Mouse (Mus musculus): Measurements from ENCODE around the gene Rab24. TPM values are rescaled to one million over a fixed set of nuclear protein-coding genes. Genes with fewer than 3 reads are reported as not detected.

Rab24 gene
- polyA plus RNA-seq, 1 experiment, result 75.6 TPM

- no peak overlapping the region for H3K4me3 ChIP-seq (ENCODE audit: insufficient read depth, low read length)
- H3K4me1 ChIP-seq (ENCODE audit: control insufficient read depth, insufficient read depth, low read length), result peaks cover 30% of the 10 kb centered on the region
- TF ChIP-seq CTCF (IDR thresholded peaks at IDR 0.05; ENCODE audit: low read depth, low read length) (no peak), POLR2A (IDR thresholded peaks at IDR 0.05; ENCODE audit: borderline replicate concordance, low read depth, low read length) (no peak)
- H3K27ac ChIP-seq (ENCODE audit: insufficient read depth, low read depth, low read length), result no peak overlapping the region
Observed at GRCm38 (mm10) chr13:55314891-55315412, 6.8 kb downstream of the Rab24 start.

GRCm38 (mm10) chr13:55313051-55313450 is 8.7 kb downstream of the Rab24 start:
- no peak overlapping the region for H3K27ac ChIP-seq (ENCODE audit: insufficient read depth, low read depth, low read length)
- TF ChIP-seq POLR2A (IDR thresholded peaks at IDR 0.05; ENCODE audit: borderline replicate concordance, low read depth, low read length), result no peak
- TF ChIP-seq CTCF (IDR thresholded peaks at IDR 0.05; ENCODE audit: low read depth, low read length), result no peak
- H3K4me1 ChIP-seq (ENCODE audit: control insufficient read depth, insufficient read depth, low read length), result peaks cover 14% of the 10 kb centered on the region
- no peak overlapping the region for H3K4me3 ChIP-seq (ENCODE audit: insufficient read depth, low read length)

DNA sequence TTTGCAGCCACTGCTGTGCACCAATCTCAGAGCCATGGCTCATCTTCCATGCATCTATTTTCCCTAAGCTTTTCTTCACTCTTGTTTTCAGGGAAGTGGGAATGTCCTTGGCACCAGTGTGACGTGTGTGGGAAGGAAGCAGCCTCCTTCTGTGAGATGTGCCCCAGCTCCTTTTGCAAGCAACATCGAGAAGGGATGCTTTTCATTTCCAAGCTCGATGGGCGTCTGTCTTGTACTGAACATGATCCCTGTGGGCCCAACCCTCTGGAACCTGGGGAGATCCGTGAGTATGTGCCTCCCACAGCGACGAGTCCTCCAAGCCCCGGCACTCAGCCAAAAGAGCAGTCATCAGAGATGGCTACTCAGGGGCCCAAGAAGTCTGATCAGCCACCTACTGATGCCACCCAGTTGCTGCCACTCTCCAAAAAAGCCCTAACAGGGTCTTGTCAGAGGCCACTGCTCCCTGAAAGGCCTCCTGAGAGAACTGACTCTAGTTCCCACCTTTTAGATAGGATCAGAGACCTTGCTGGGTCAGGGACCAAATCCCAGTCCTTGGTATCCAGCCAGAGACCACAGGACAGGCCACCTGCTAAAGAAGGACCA is 9.6 kb downstream of the Rab24 start:
- H3K4me1 ChIP-seq (ENCODE audit: control insufficient read depth, insufficient read depth, low read length), result peaks cover 4% of the 10 kb centered on the region
- H3K27ac ChIP-seq (ENCODE audit: insufficient read depth, low read depth, low read length), result no peak overlapping the region
- H3K4me3 ChIP-seq (ENCODE audit: insufficient read depth, low read length), result no peak overlapping the region
- TF ChIP-seq POLR2A (IDR thresholded peaks at IDR 0.05; ENCODE audit: borderline replicate concordance, low read depth, low read length) (no peak), CTCF (IDR thresholded peaks at IDR 0.05; ENCODE audit: low read depth, low read length) (no peak)

- no peaks in the 10 kb centered on the region for H3K4me1 ChIP-seq (ENCODE audit: control insufficient read depth, insufficient read depth, low read length)
- no peak overlapping the region for H3K4me3 ChIP-seq (ENCODE audit: insufficient read depth, low read length)
- no peak for TF ChIP-seq CTCF (IDR thresholded peaks at IDR 0.05; ENCODE audit: low read depth, low read length)
- no peak overlapping the region for H3K27ac ChIP-seq (ENCODE audit: insufficient read depth, low read depth, low read length)
Observed at GRCm38 (mm10) chr13:55300913-55301312, 20.8 kb downstream of the Rab24 start.

- H3K4me3 ChIP-seq (ENCODE audit: insufficient read depth, low read length), result no peak overlapping the region
- H3K4me1 ChIP-seq (ENCODE audit: control insufficient read depth, insufficient read depth, low read length), result no peaks in the 10 kb centered on the region
- no peak overlapping the region for H3K27ac ChIP-seq (ENCODE audit: insufficient read depth, low read depth, low read length)
- TF ChIP-seq POLR2A (IDR thresholded peaks at IDR 0.05; ENCODE audit: borderline replicate concordance, low read depth, low read length) (no peak), CTCF (IDR thresholded peaks at IDR 0.05; ENCODE audit: low read depth, low read length) (no peak)
Observed at GRCm38 (mm10) chr13:55296760-55297159, 25.0 kb downstream of the Rab24 start.

- no peak overlapping the region for H3K27ac ChIP-seq (ENCODE audit: insufficient read depth, low read depth, low read length)
- no peak for TF ChIP-seq CTCF (IDR thresholded peaks at IDR 0.05; ENCODE audit: low read depth, low read length)
- no peak for TF ChIP-seq POLR2A (IDR thresholded peaks at IDR 0.05; ENCODE audit: borderline replicate concordance, low read depth, low read length)
- no peaks in the 10 kb centered on the region for H3K4me1 ChIP-seq (ENCODE audit: control insufficient read depth, insufficient read depth, low read length)
- no peak overlapping the region for H3K4me3 ChIP-seq (ENCODE audit: insufficient read depth, low read length)
Observed at GRCm38 (mm10) chr13:55288854-55289253, 32.9 kb downstream of the Rab24 start.

- H3K4me3 ChIP-seq (ENCODE audit: insufficient read depth, low read length), result no peak overlapping the region
- TF ChIP-seq CTCF (IDR thresholded peaks at IDR 0.05; ENCODE audit: low read depth, low read length) (no peak), POLR2A (IDR thresholded peaks at IDR 0.05; ENCODE audit: borderline replicate concordance, low read depth, low read length) (no peak)
- H3K4me1 ChIP-seq (ENCODE audit: control insufficient read depth, insufficient read depth, low read length), result no peaks in the 10 kb centered on the region
- no peak overlapping the region for H3K27ac ChIP-seq (ENCODE audit: insufficient read depth, low read depth, low read length)
Observed at GRCm38 (mm10) chr13:55277646-55278045, 44.1 kb downstream of the Rab24 start.

DNA sequence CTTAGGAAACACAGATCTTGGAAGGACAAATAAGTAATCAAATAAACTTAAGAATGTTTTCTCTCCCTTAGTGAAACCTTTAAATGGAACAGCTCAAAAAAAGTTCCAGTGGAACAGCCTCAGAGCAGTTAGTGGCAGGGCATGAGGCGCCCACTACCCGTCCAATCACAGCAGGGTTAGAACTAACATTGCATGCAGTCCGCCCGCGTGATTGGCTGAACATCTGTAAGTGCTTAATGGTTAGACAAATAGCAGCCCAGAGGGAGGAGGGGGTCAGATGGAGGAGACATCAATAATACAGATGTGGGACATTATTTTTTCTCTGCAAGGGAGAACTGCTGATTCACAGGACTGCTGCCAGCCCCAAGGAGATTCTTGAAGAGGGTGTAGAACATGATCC is 44.5 kb downstream of the Rab24 start:
- Histone ChIP-seq H3K27ac (ENCODE audit: insufficient read depth, low read depth, low read length) (no peak overlapping the region), H3K4me1 (ENCODE audit: control insufficient read depth, insufficient read depth, low read length) (no peaks in the 10 kb centered on the region), H3K4me3 (ENCODE audit: insufficient read depth, low read length) (no peak overlapping the region)
- no peak for TF ChIP-seq CTCF (IDR thresholded peaks at IDR 0.05; ENCODE audit: low read depth, low read length)
- no peak for TF ChIP-seq POLR2A (IDR thresholded peaks at IDR 0.05; ENCODE audit: borderline replicate concordance, low read depth, low read length)

Other genes with a start within 250 kb of the Rab24 start
- 41.7 and 46.8 TPM in 2 replicates for gene Uimc1, start 221.6 kb downstream of the Rab24 start, polyA plus RNA-seq (2012; ENCODE audit: insufficient read depth, insufficient read length, missing spikeins)
- gene Zfp346, start 216.6 kb downstream of the Rab24 start, polyA plus RNA-seq (2012; ENCODE audit: insufficient read depth, insufficient read length, missing spikeins), result 11.5 and 14.6 TPM in 2 replicates
- not detected in 2 replicates for gene Gm17617, start 188.4 kb downstream of the Rab24 start, polyA plus RNA-seq (2012; ENCODE audit: insufficient read depth, insufficient read length, missing spikeins)
- not detected in 2 replicates for gene Fgfr4, start 169.3 kb downstream of the Rab24 start, polyA plus RNA-seq (2012; ENCODE audit: insufficient read depth, insufficient read length, missing spikeins)
- gene Nsd1, start 112.2 kb downstream of the Rab24 start, polyA plus RNA-seq (2012; ENCODE audit: insufficient read depth, insufficient read length, missing spikeins), result 51.0 and 51.4 TPM in 2 replicates
- 283 TPM in 2 replicates for gene Prelid1, start 1.4 kb downstream of the Rab24 start, polyA plus RNA-seq (2012; ENCODE audit: insufficient read depth, insufficient read length, missing spikeins)
- gene Mxd3, start 7.9 kb upstream of the Rab24 start, polyA plus RNA-seq (2012; ENCODE audit: insufficient read depth, insufficient read length, missing spikeins), result 8.6 and 8.8 TPM in 2 replicates
- 94.1 and 94.6 TPM in 2 replicates for gene Lman2, start 40.8 kb upstream of the Rab24 start, polyA plus RNA-seq (2012; ENCODE audit: insufficient read depth, insufficient read length, missing spikeins)
- gene Rgs14, start 47.8 kb upstream of the Rab24 start, polyA plus RNA-seq (2012; ENCODE audit: insufficient read depth, insufficient read length, missing spikeins), result 34.7 and 39.1 TPM in 2 replicates
- gene Slc34a1, start 76.2 kb upstream of the Rab24 start, polyA plus RNA-seq (2012; ENCODE audit: insufficient read depth, insufficient read length, missing spikeins), result not detected in 2 replicates
- gene Pfn3, start 93.3 kb upstream of the Rab24 start, polyA plus RNA-seq (2012; ENCODE audit: insufficient read depth, insufficient read length, missing spikeins), result not detected in 2 replicates
- gene F12, start 104.8 kb upstream of the Rab24 start, polyA plus RNA-seq (2012; ENCODE audit: insufficient read depth, insufficient read length, missing spikeins), result not detected in 2 replicates
- gene Grk6, start 123.1 kb upstream of the Rab24 start, polyA plus RNA-seq (2012; ENCODE audit: insufficient read depth, insufficient read length, missing spikeins), result 42.1 and 43.0 TPM in 2 replicates
- not detected in 2 replicates for gene Prr7, start 142.3 kb upstream of the Rab24 start, polyA plus RNA-seq (2012; ENCODE audit: insufficient read depth, insufficient read length, missing spikeins)
- gene Dbn1, start 166.2 kb upstream of the Rab24 start, polyA plus RNA-seq (2012; ENCODE audit: insufficient read depth, insufficient read length, missing spikeins), result 0.62 and 1.2 TPM in 2 replicates
- 6.0 TPM in 2 replicates for gene Pdlim7, start 191.7 kb upstream of the Rab24 start, polyA plus RNA-seq (2012; ENCODE audit: insufficient read depth, insufficient read length, missing spikeins)
- 87.8 and 94.2 TPM in 2 replicates for gene Dok3, start 207.3 kb upstream of the Rab24 start, polyA plus RNA-seq (2012; ENCODE audit: insufficient read depth, insufficient read length, missing spikeins)
- gene Ddx41, start 214.7 kb upstream of the Rab24 start, polyA plus RNA-seq (2012; ENCODE audit: insufficient read depth, insufficient read length, missing spikeins), result 39.1 and 39.8 TPM in 2 replicates
- 45.6 and 47.6 TPM in 2 replicates for gene Fam193b, start 249.2 kb upstream of the Rab24 start, polyA plus RNA-seq (2012; ENCODE audit: insufficient read depth, insufficient read length, missing spikeins)

All from bone marrow macrophage, adult 2 months (primary cell).